Mouse (Mus musculus): Measurements from ENCODE around the gene Crot. TPM values are rescaled to one million over a fixed set of nuclear protein-coding genes. Genes with fewer than 3 reads are reported as not detected.
"Not testable (repeated sequence)": the region's sequence is repeated elsewhere in the genome, so short reads cannot be mapped to it uniquely, and the experiment has no call there.

The Crot gene
- polyA plus RNA-seq, 1 experiment from 2014 or later = 25.7 TPM

DNA sequence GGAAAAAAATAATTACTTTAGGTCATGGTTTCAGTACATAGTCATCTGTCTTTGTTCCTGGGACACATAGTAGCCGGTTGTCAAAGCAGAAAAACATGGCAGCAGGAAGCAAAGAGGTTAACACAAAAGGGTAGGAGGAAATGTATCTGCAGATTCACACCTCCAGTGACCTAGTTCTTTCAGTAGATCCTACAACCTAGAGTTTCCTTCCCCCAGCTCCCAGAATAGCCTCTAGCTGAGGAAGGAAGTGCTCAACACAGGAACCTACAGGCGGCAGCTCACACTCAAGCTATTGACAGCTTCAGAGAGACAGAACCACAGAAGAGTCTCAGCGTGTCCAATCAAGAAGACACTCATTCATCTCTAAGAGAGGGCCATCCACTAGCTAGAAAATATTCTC, 18.2 kb upstream of the Crot start:
- Histone ChIP-seq H3K79me2 (ENCODE audit: inconsistent target) (no peaks in the 10 kb centered on the region), H3K27ac (0 out of 2 replicates have a peak overlapping the region, but pooled peaks have one; percentile 1), H3K36me3 (ENCODE audit: inconsistent target) (no peaks in the 10 kb centered on the region), H3K4me3 (ENCODE audit: inconsistent target) (no peak overlapping the region)
- 3% methylated on average over 3 of the region's 3 CpGs for WGBS (ENCODE audit: missing documents)

DNA sequence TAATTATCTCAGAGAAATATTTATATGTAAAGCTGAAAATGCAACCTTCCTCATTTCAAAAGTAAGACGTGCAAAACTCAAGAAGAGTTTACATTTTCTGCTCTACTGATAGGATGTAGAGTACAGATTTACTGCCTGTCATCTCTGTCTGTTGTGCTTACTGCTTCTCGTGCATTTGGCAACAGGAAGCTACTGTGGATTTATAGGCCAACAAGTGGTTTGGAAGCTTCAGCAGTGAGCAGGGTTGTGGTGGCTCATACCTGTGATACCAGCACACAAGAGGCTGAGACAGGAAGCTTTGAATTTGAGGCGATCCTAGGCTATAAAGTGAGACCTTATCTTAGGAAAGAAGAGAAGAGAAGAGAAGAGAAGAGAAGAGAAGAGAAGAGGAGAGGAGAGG, 17.6 kb upstream of the Crot start:
- Histone ChIP-seq H3K79me2 (ENCODE audit: inconsistent target) (no peaks in the 10 kb centered on the region), H3K36me3 (ENCODE audit: inconsistent target) (no peaks in the 10 kb centered on the region), H3K4me3 (ENCODE audit: inconsistent target) (no peak overlapping the region), H3K27ac (no peak overlapping the region)
- 16% methylated on average over 3 of the region's 3 CpGs for WGBS (ENCODE audit: missing documents)

DNA sequence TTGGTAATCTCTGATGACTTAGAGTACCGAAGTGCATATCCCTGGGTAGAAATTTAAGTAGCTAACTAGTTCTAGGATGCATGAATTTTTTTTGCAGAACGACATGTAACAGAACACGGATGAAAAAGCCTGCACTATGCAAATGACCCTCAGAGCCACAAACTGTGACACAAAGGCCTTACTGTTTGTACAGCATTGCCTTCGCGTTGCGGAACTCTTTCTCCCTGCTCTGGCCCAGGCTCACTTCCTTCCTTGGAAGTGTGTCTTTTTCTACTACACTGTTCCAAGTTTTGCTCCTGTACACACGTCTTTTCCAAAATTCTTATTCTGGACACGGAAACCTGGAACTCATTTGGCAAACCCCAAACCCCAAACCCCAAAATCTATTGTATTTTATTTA, 14.2 kb upstream of the Crot start:
- Histone ChIP-seq H3K36me3 (ENCODE audit: inconsistent target) (no peaks in the 10 kb centered on the region), H3K27ac (no peak overlapping the region), H3K4me3 (ENCODE audit: inconsistent target) (no peak overlapping the region), H3K79me2 (ENCODE audit: inconsistent target) (no peaks in the 10 kb centered on the region)
- WGBS (ENCODE audit: missing documents) = 85% methylated on average over 8 of the region's 8 CpGs

DNA sequence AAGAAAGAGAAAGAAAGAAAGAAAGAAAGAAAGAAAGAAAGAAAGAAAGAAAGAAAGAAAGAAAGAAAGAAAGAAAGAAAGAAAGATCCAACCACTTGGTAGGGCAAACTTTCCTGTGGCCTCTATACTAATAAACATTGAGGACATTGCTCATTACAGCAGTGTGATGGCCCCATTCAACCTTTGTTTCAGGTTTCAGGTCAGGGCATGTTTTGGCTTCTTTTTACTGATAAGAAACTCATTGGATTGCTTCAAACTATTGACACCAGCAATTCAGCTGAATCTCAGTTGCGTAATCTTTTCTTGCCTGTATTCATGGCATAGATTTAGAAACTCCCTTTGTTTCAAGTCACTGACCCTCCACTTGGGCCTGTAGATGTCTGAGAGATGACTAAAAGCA, 13.0 kb upstream of the Crot start:
- Histone ChIP-seq H3K4me3 (ENCODE audit: inconsistent target) (no peak overlapping the region), H3K79me2 (ENCODE audit: inconsistent target) (no peaks in the 10 kb centered on the region), H3K27ac (no peak overlapping the region), H3K36me3 (ENCODE audit: inconsistent target) (no peaks in the 10 kb centered on the region)
- 100% methylated on average over 1 of the region's 1 CpGs for WGBS (ENCODE audit: missing documents)

DNA sequence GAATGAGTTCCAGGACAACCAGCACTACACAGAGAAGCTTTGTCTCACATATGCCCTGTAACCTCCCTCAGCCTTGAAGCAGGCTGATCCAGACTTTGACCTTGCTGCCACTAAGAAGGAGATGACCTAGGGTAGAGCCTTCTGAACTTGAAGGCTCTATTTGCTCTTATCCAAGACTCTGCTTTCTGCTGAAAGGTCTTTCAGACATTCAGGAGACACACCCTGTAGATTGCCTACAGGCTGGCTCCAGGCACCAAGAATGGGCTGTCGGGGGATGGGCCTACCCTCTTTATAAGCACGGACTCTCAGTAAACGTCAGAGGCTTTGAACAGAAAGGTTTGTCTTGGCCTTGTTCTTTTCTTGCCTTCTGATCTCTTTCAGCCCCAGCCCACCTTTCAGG, 9.5 kb upstream of the Crot start:
- not testable (repeated sequence) for H3K79me2 ChIP-seq (ENCODE audit: inconsistent target); H3K27ac ChIP-seq; H3K36me3 ChIP-seq (ENCODE audit: inconsistent target); H3K4me3 ChIP-seq (ENCODE audit: inconsistent target)
- WGBS (ENCODE audit: missing documents) = 96% methylated on average over 3 of the region's 3 CpGs

DNA sequence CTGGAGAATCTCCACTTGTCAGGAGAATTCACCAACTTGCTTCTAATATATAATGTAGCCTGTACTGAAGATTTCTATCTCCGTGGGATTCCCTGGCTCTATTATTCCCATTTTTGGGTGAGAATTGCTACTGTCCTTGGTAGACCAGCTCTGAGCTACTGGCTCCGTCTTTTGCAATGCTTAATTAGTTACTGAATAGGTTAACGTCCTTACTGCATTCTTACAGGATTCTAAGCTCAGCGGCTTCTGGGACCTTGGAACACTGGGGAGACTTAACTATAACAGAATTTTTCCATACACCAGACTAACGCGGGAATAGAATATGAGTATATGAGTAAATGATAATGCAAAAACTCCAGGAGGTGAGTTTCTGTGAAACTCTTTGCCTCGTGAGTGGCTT, 2.9 kb upstream of the Crot start:
- not testable (repeated sequence) for H3K79me2 ChIP-seq (ENCODE audit: inconsistent target); H3K36me3 ChIP-seq (ENCODE audit: inconsistent target); H3K27ac ChIP-seq; H3K4me3 ChIP-seq (ENCODE audit: inconsistent target)
- WGBS (ENCODE audit: missing documents) = 99% methylated on average over 7 of the region's 7 CpGs

DNA sequence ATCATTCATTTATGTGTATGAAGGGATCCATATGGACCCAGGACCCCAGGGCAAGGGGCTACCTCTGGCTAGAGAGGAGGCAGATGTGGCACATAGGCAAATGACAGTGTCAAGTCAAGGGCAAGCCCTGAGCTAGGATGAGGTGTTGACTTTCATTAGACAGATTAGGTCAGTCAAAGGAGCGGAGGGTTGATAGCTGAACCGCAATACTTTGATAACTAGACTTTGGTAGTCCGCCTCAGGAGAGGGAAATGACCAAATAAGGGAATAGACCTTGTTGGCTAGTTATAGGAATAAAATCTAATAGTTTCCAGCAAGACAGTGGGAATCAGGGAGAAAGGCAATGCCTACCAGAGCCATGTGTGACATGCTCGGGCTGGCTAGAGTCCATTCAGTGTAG, 2.0 kb upstream of the Crot start:
- 97% methylated on average over 4 of the region's 4 CpGs for WGBS (ENCODE audit: missing documents)
- Histone ChIP-seq H3K79me2 (ENCODE audit: inconsistent target) (peaks cover 14% of the 10 kb centered on the region; the same call in 1 of the 2 replicates), H3K27ac (no peak overlapping the region), H3K36me3 (ENCODE audit: inconsistent target) (no peaks in the 10 kb centered on the region), H3K4me3 (ENCODE audit: inconsistent target) (no peak overlapping the region)

DNA sequence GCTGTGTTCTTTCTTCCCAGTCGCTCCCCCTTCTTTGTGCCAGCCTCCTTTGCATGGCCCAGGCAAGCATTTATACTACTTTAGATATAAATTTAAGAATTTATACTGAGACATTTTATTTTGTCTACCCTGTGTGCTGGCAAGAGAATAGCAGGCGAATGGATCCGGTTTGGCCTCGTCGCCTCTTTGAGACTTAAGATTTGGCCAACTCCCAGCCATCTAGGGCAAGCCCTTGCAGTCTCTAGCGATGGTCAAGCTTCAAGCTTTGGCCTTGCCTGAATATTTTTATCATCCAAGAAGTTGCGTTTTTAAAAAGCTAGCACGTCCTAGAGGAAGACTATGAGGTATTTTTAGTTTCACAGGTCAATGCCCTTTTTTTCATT, 380 bp upstream of the Crot start:
- WGBS (ENCODE audit: missing documents) = 13% methylated on average over 8 of the region's 8 CpGs
- Histone ChIP-seq H3K36me3 (ENCODE audit: inconsistent target) (peaks cover 6% of the 10 kb centered on the region; the same call in 1 of the 2 replicates), H3K27ac (peak overlapping the region; percentile 62), H3K4me3 (ENCODE audit: inconsistent target) (peak overlapping the region; percentile 72), H3K79me2 (ENCODE audit: inconsistent target) (peaks cover 14% of the 10 kb centered on the region; the same call in 1 of the 2 replicates)

DNA sequence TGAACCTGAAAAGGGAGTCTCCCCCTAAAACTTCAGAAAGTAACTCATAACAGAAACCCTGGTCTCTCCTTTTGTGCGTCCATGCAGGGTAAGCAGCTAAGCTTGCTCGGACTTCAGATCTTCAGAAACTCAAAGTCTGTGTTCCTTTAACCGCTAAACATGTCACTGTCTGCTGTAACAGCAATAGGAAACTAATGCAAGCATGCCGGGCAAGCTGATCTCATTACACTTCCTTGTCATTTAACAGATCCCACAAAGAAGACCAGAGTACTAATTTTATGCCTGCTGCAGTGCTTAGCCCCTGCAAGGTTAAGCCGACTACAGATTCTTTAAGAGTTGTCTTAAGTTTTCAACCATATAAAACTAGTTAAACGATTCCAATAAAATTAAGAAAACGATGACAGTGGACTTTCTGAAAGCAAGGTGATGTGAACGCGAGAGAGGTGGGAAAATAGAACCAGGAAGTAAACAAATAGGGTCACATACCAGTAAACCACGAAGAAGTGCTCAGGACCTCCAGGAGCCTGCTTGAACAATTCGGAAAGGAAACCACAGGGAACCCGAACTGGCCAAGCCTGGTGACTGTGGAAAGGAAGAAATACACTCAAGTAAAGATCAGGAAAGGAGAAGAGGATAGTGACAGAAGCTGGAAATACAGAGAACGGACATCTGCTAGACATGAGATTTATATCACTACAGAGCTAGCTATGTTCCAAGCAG, 998 bp downstream of the Crot start:
- H3K79me2 ChIP-seq (ENCODE audit: inconsistent target) = peaks cover 14% of the 10 kb centered on the region; the same call in 1 of the 2 replicates
- 1% methylated on average over 13 of the region's 13 CpGs for WGBS (ENCODE audit: missing documents)
- H3K36me3 ChIP-seq (ENCODE audit: inconsistent target) = peaks cover 6% of the 10 kb centered on the region; the same call in 1 of the 2 replicates
- peak overlapping the region; percentile 72 for H3K4me3 ChIP-seq (ENCODE audit: inconsistent target)
- peak overlapping the region; percentile 54 for H3K27ac ChIP-seq

DNA sequence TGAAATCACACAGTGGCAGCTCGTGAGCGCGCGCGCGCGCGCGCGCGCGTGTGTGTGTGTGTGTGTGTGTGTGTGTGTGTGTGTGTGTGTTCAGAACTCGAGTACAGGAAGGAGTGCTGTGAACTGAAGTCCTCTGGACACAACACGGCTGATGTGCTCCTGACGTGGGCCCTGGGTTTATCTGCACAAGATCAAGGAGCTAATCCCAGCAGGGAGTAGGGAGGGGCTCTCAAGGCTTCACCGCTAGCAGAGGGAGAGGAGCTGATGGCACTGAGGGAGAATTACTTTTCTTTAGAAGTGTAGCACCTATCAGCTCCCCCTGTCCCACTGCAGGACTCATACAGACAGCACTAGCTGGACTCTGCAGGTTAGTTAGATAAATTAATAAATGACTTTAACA, 5.5 kb downstream of the Crot start:
- peaks cover 30% of the 10 kb centered on the region; the same call in 1 of the 2 replicates for H3K36me3 ChIP-seq (ENCODE audit: inconsistent target)
- no peak overlapping the region for H3K4me3 ChIP-seq (ENCODE audit: inconsistent target)
- peaks cover 14% of the 10 kb centered on the region; the same call in 1 of the 2 replicates for H3K79me2 ChIP-seq (ENCODE audit: inconsistent target)
- no peak overlapping the region for H3K27ac ChIP-seq
- 100% methylated on average over 2 of the region's 16 CpGs for WGBS (ENCODE audit: missing documents)

DNA sequence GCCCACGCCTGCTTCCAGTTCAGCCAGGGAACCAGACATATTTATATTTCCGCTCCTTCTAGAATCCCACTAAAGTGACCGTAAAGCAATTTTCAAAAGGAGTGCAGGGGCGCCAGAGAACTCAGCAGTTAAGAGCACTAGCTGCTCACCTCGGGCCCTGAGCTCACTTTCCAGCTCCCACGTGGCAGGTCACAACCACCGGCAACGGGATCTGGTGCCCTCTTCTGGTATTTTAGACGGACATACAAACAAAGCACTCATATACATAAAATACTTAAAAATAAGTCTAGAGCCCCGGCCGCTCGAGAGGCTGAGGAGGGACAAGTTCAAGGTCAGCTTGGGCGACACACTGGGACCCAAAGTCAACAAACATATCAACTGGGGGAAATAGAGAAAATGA, 6.6 kb downstream of the Crot start:
- peaks cover 34% of the 10 kb centered on the region; the same call in 1 of the 2 replicates for H3K36me3 ChIP-seq (ENCODE audit: inconsistent target)
- H3K4me3 ChIP-seq (ENCODE audit: inconsistent target) = no peak overlapping the region
- 96% methylated on average over 13 of the region's 13 CpGs for WGBS (ENCODE audit: missing documents)
- H3K79me2 ChIP-seq (ENCODE audit: inconsistent target) = peaks cover 11% of the 10 kb centered on the region; the same call in 1 of the 2 replicates
- no peak overlapping the region for H3K27ac ChIP-seq

DNA sequence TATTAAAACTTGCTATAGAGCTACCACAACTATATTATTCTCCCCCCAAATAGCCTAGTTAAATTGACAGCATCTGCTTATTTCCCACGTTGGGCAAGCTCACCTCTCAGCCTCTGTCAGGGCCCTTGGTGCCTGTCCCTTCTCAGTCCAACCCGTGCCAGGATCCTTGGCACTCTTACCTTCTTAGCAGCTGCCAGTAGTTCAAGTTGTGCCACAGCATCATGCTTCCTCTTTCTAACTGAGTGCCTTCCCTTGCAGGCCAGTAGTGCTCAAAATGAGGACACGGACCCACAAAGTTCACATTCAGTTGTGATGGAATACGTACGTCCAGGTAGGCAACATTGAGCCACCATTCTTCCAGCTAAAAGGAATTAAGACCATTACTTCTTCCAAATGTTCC, 9.2 kb downstream of the Crot start:
- Histone ChIP-seq H3K79me2 (ENCODE audit: inconsistent target) (no peaks in the 10 kb centered on the region), H3K4me3 (ENCODE audit: inconsistent target) (no peak overlapping the region), H3K36me3 (ENCODE audit: inconsistent target) (peaks cover 33% of the 10 kb centered on the region; the same call in 1 of the 2 replicates), H3K27ac (no peak overlapping the region)
- WGBS (ENCODE audit: missing documents) = 70% methylated on average over 5 of the region's 5 CpGs

DNA sequence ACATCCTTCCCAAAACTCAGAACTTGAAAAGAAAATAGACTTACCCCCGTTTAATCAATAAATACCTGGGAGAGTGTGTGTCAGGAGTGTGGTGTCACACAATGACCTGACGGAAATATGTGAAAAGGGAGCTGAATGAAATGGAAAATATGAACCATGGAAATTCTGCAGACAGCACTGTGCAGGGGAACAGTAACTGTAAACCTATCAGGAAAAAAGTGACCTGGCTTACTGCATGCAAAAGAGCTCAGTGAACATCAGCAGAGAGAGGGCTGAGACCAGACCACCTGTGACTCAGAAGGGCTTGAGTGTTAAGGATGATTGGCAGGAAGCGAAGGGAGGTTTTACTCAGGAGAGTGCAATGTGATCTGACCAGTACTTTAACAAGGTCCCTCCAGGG, 11.7 kb downstream of the Crot start:
- peaks cover 44% of the 10 kb centered on the region; the same call in 1 of the 2 replicates for H3K36me3 ChIP-seq (ENCODE audit: inconsistent target)
- WGBS (ENCODE audit: missing documents) = 93% methylated on average over 3 of the region's 3 CpGs
- no peak overlapping the region for H3K4me3 ChIP-seq (ENCODE audit: inconsistent target)
- no peaks in the 10 kb centered on the region for H3K79me2 ChIP-seq (ENCODE audit: inconsistent target)
- no peak overlapping the region for H3K27ac ChIP-seq

DNA sequence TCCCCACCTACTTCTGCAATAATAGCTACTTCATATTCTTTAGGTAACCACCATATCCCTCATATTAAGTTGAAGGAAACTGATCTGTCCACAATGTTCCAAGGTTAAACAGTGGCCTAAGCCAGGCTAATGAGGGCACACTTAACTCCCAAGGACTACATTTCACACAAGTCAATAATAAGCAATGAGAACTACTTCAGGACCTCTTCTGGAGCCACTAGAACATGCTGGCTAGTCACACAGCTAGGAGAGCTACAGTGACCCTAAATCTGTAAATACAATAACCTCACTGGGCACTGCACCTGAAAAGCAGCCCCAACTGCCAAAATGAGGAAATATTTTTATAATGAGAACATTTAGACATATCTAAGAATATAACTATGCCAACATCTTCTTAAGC, 22.4 kb downstream of the Crot start:
- Histone ChIP-seq H3K27ac (no peak overlapping the region), H3K36me3 (ENCODE audit: inconsistent target) (peaks cover 45% of the 10 kb centered on the region; the same call in 1 of the 2 replicates), H3K4me3 (ENCODE audit: inconsistent target) (no peak overlapping the region), H3K79me2 (ENCODE audit: inconsistent target) (no peaks in the 10 kb centered on the region)

DNA sequence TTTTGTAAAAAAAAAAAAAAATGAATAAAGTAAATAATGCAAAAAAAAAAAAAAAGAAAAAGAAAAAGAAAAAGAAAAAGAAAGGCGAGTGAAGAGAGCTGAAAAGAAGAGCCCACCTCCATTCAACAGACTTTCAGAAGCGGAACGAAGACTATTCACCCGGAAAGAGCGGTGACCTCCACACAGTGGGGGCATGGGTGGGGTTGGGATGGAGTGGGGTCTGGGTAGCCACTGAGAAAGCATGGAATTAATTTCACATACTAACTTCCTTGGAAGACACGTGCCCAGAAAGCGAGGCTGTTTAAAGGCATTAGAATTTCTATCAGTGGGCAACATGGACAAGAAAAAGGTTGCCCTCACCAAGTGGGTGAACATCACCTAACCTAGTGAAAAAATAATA, 24.8 kb downstream of the Crot start:
- 93% methylated on average over 6 of the region's 7 CpGs for WGBS (ENCODE audit: missing documents)
- H3K27ac ChIP-seq = no peak overlapping the region
- H3K36me3 ChIP-seq (ENCODE audit: inconsistent target) = peaks cover 56% of the 10 kb centered on the region; the same call in 1 of the 2 replicates
- H3K79me2 ChIP-seq (ENCODE audit: inconsistent target) = no peaks in the 10 kb centered on the region
- no peak overlapping the region for H3K4me3 ChIP-seq (ENCODE audit: inconsistent target)

DNA sequence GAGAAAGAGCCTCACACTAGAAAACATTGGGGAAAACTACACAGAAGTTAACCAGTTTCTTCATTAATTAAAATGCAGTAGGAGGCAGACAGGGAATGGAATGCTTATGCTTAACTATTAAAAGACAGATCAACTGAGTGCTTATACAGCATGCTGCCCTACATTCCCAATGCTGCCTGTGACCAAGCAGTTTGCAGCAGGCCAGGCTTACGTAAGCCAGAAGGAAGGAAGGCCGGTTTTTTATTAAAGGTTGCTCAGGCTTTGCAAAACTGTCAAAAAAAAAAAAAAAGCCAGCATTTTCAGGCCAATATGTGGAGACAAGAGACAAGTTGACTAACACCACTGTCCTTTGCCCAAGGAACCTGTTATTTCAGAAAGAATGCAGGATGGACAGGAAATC, 26.4 kb downstream of the Crot start:
- H3K27ac ChIP-seq = no peak overlapping the region
- H3K36me3 ChIP-seq (ENCODE audit: inconsistent target) = peaks cover 60% of the 10 kb centered on the region
- no peaks in the 10 kb centered on the region for H3K79me2 ChIP-seq (ENCODE audit: inconsistent target)
- 67% methylated on average over 2 of the region's 2 CpGs for WGBS (ENCODE audit: missing documents)
- H3K4me3 ChIP-seq (ENCODE audit: inconsistent target) = no peak overlapping the region
